Mouse (Mus musculus) CD4-positive naive resting alpha-beta T cell, adult 76 days (primary cell): ENCODE results near the gene Upf1. TPM values are rescaled to one million over a fixed set of nuclear protein-coding genes. Genes with fewer than 3 reads are reported as not detected.

Source experiments
- total RNA-seq: library from RNA; stranded (reverse); gene quantifications from one replicate; pipeline ENCODE4 v1.2.4, GENCODE M21; 2023

The Upf1 gene
- total RNA-seq: 71.3 TPM

GRCm38 (mm10) chr8:70353194-70353817 is at the start of gene Upf1:
Upf1 (minus strand) TSS chr8:70353278.

GRCm38 (mm10) chr8:70373397-70374317 is 20.6 kb upstream of the Upf1 start, which contains the start of gene Comp:
Comp (plus strand) TSS chr8:70373558.

GRCm38 (mm10) chr8:70329124-70329834 is 23.8 kb downstream of the Upf1 start, which contains the start of gene Gdf1:
Gdf1 (plus strand) TSS chr8:70329817.

GRCm38 (mm10) chr8:70315624-70316510 is 37.2 kb downstream of the Upf1 start, which contains the start of gene Cers1:
Cers1 (plus strand) TSS chr8:70315775.

GRCm38 (mm10) chr8:70302358-70302890 is 50.7 kb downstream of the Upf1 start, which contains the start of the genes Ddx49 and Cope:
Ddx49 (minus strand) TSS chr8:70302489.
Cope (plus strand) TSS chr8:70302518.

GRCm38 (mm10) chr8:70282603-70283135 is 70.4 kb downstream of the Upf1 start, which contains the start of gene Homer3:
Homer3 (plus strand) TSS chr8:70282827.

Other genes starting within 250 kb of the Upf1 start
- not detected for gene Ncan, start 232.4 kb downstream of the Upf1 start, total RNA-seq
- 24.6 TPM for gene Nr2c2ap, start 221.9 kb downstream of the Upf1 start, total RNA-seq
- gene Rfxank, start 214.1 kb downstream of the Upf1 start, total RNA-seq: 25.9 TPM
- 55.2 TPM for gene Borcs8, start 213.8 kb downstream of the Upf1 start, total RNA-seq
- 3.4 TPM for gene Mef2b, start 213.6 kb downstream of the Upf1 start, total RNA-seq
- 48.1 TPM for gene Tmem161a, start 180.9 kb downstream of the Upf1 start, total RNA-seq
- gene Slc25a42, start 141.0 kb downstream of the Upf1 start, total RNA-seq: 9.9 TPM
- gene Sugp2, start 119.1 kb downstream of the Upf1 start, total RNA-seq: 72.7 TPM
- gene Armc6, start 118.8 kb downstream of the Upf1 start, total RNA-seq: 6.4 TPM
- gene Homer3, start 70.5 kb downstream of the Upf1 start, total RNA-seq: 6.3 TPM
- gene Ddx49, start 50.8 kb downstream of the Upf1 start, total RNA-seq: 81.1 TPM
- 115 TPM for gene Cope, start 50.8 kb downstream of the Upf1 start, total RNA-seq
- not detected for gene Cers1, start 37.5 kb downstream of the Upf1 start, total RNA-seq
- not detected for gene Gdf1, start 23.5 kb downstream of the Upf1 start, total RNA-seq
- gene Comp, start 20.3 kb upstream of the Upf1 start, total RNA-seq: not detected
- gene Crtc1, start 86.3 kb upstream of the Upf1 start, total RNA-seq: 21.8 TPM
- gene Klhl26, start 123.7 kb upstream of the Upf1 start, total RNA-seq: 7.9 TPM
- gene Tmem59l, start 134.1 kb upstream of the Upf1 start, total RNA-seq: not detected
- gene Crlf1, start 139.9 kb upstream of the Upf1 start, total RNA-seq: not detected
- 62.4 TPM for gene Rex1bd, start 153.5 kb upstream of the Upf1 start, total RNA-seq
- 3,364 TPM for gene Uba52, start 157.5 kb upstream of the Upf1 start, total RNA-seq
- gene Fkbp8, start 174.4 kb upstream of the Upf1 start, total RNA-seq: 249 TPM
- 60.3 TPM for gene Kxd1, start 174.7 kb upstream of the Upf1 start, total RNA-seq
- 30.2 TPM for gene Ell, start 186.2 kb upstream of the Upf1 start, total RNA-seq
- gene Isyna1, start 241.1 kb upstream of the Upf1 start, total RNA-seq: 68.1 TPM